Mouse (Mus musculus) heart, embryonic 15.5 days (tissue): ENCODE results near the gene Hist2h2be. TPM values are rescaled to one million over a fixed set of nuclear protein-coding genes. Genes with fewer than 3 reads are reported as not detected.
"Not testable (repeated sequence)": the region's sequence is repeated elsewhere in the genome, so short reads cannot be mapped to it uniquely, and the experiment has no call there.

Experiments used
- ATAC-seq: fragments of 200-750 bp; cut with Nextera tagmentation; replicated peaks from 2 replicates; pipeline ENCODE4 v1.8.0; 2017; ENCODE audit warnings: low read depth, moderate TSS enrichment; ENCODE audit not compliant: insufficient number of reproducible peaks, insufficient read depth, low FRiP score
- H3K27ac ChIP-seq: fragments of 300-500 bp; sonication (generic); 2 replicates; pipeline ENCODE4 v1.5.1; 2015; ENCODE audit warnings: mild to moderate bottlenecking, inconsistent platforms
- H3K27me3 ChIP-seq: fragments of 300-500 bp; sonication (generic); 2 replicates; pipeline ENCODE4 v1.6.1; 2015; ENCODE audit warnings: inconsistent platforms
- H3K36me3 ChIP-seq: fragments of 300-500 bp; sonication (generic); 2 replicates; pipeline ENCODE4 v1.6.1; 2015; ENCODE audit warnings: mild to moderate bottlenecking, inconsistent platforms
- H3K4me1 ChIP-seq: fragments of 300-500 bp; sonication (generic); replicated peaks from 2 replicates; pipeline ENCODE4 v1.6.1; 2015; ENCODE audit warnings: inconsistent platforms
- H3K4me2 ChIP-seq: fragments of 300-500 bp; sonication (generic); 2 replicates; pipeline ENCODE4 v1.6.1; 2015; ENCODE audit warnings: inconsistent platforms, mild to moderate bottlenecking, moderate library complexity
- H3K4me3 ChIP-seq: fragments of 300-500 bp; sonication (generic); 2 replicates; pipeline ENCODE4 v1.5.1; 2015; ENCODE audit warnings: mild to moderate bottlenecking, inconsistent platforms
- H3K9ac ChIP-seq: fragments of 300-500 bp; sonication (generic); 2 replicates; pipeline ENCODE4 v1.6.1; 2015; ENCODE audit warnings: mild to moderate bottlenecking, inconsistent platforms
- H3K9me3 ChIP-seq: fragments of 300-500 bp; sonication (generic); replicated peaks from 2 replicates; pipeline ENCODE4 v1.6.1; 2016; ENCODE audit warnings: inconsistent platforms
- WGBS: fragments of 180-500 bp; shearing (Covaris S2); methylation state at CpG from one replicate; pipeline ENCODE4 v1.1.7; 2015; ENCODE audit warnings: mixed read lengths; 5-methylcytosine and 5-hydroxymethylcytosine counted together
- polyA plus RNA-seq: library from polyadenylated mRNA; unstranded; fragments of >200 nt; fragmentation: Nextera tagmentation; extraction: Ambion mirVana; gene quantifications from 2 replicates; pipeline ENCODE4 v1.2.1, GENCODE M21; 2015

The Hist2h2be gene
- polyA plus RNA-seq, 1 experiment from 2014 or later: 8.1 TPM

DNA sequence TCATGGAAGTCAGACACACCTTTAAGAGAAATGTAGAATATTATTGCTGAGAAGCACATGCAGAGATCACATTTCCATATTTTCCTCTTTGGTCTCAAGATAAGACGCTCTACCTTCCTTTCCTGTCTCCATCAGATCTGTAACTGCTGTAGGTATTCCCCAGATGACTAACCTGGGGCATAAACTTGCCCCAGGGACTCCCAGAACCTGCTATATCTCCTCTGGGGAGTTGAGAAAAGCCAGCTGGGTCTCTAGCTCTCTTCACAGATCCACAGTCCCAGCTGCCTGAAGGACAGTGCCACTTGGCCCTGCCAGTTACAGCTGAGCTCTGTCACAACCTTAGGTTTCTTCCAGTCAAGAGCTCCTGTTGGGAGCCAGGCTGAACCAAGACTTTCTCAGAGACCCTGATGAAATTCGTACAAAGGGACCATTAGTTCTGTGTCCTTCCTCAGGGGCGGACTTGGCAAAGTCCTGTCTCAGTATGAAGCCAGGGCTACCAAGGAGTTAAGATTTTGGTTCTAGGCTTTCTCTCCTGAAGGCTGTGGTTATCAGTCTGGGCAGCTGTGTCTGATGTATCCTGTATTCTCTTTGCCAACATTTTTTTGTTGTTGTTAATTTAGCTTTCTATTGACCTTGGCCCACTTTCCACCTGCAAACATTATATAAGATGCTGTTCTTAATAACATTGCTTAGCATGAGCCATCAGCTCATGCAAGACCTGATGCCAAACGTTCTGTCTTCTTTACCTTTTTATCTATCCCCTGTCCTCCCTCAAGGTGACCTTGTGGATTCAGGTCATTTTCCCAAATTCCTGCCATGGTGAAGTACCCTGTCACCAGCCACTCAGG, 10.2 kb downstream of the Hist2h2be start:
- no peak overlapping the region for H3K27ac ChIP-seq
- no peak for ATAC-seq
- H3K27me3 ChIP-seq: no peaks in the 10 kb centered on the region
- 61% methylated on average over 4 of the region's 4 CpGs for WGBS
- H3K9ac ChIP-seq: no peak overlapping the region
- no peaks in the 10 kb centered on the region for H3K36me3 ChIP-seq
- no peaks in the 10 kb centered on the region for H3K9me3 ChIP-seq
- H3K4me2 ChIP-seq: no peak overlapping the region
- H3K4me3 ChIP-seq: no peak overlapping the region
- H3K4me1 ChIP-seq: 0 out of 2 replicates have a peak, but pooled peaks cover 2% of the 10 kb centered on the region

DNA sequence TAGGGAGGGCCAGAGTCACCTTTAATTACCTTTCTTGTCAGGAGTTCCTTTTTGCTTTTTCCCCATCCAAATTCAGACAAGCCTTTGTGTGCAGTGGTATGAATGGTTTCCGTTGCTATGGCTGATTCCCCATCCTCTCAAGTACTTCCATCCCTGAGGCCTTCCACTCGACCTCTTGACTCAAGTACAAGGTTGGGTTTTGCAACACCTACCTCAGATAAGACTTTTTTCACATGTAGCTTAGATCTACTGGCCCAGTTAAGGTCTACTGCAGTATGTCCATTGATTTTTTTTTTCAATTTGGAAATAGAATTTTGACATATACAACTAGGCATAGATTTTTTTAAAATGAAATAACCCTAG, 10.8 kb downstream of the Hist2h2be start:
- no peak overlapping the region for H3K27ac ChIP-seq
- no peaks in the 10 kb centered on the region for H3K36me3 ChIP-seq
- H3K4me2 ChIP-seq: no peak overlapping the region
- WGBS: 41% methylated on average over 2 of the region's 2 CpGs
- no peak overlapping the region for H3K4me3 ChIP-seq
- no peak for ATAC-seq
- H3K9me3 ChIP-seq: no peaks in the 10 kb centered on the region
- no peaks in the 10 kb centered on the region for H3K27me3 ChIP-seq
- H3K9ac ChIP-seq: no peak overlapping the region
- H3K4me1 ChIP-seq: peaks cover 1% of the 10 kb centered on the region

DNA sequence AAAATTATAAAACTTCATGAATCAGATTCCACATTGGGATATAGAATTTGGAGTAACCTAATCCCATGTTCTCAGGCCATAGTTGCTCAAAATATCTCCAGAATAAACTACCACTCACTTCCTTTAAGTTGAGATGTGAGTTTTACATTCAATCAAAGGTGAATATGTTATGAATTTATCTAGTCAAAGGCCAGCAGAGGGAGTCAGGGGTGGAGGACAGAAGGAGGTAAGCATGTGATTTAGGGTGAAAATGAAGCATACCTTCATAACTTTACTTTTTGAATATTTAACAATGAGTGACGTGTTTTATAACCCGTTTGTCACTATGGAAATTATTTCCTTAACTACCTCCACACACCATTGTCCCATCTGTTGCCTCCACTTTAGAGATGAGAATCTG, 14.0 kb downstream of the Hist2h2be start:
- ATAC-seq: no peak
- H3K4me3 ChIP-seq: no peak overlapping the region
- H3K4me1 ChIP-seq: peaks cover 16% of the 10 kb centered on the region
- H3K9ac ChIP-seq: no peak overlapping the region
- no peak overlapping the region for H3K4me2 ChIP-seq
- H3K27ac ChIP-seq: no peak overlapping the region
- WGBS: 87% methylated on average over 2 of the region's 2 CpGs
- H3K9me3 ChIP-seq: no peaks in the 10 kb centered on the region
- H3K27me3 ChIP-seq: no peaks in the 10 kb centered on the region
- no peaks in the 10 kb centered on the region for H3K36me3 ChIP-seq

DNA sequence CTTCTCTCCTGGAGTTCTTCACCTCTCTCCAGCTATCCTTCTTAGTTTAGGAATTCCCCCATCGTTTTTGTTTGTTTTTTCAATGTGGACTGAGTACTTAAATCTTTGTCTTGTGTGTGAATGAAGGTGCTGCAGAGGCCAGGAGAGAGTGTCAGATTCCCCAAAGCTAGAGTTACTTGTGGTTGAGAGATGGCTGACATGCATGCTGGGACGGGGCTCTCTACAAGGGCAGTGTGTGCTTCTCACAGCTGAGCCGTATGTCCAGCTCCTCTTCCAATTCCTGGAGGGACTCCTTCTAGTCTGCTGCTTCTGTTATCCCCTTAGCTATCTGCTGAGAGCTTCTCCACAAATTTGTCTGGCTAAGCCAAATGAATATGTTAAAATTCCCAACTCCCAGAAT, 14.9 kb downstream of the Hist2h2be start:
- Histone ChIP-seq H3K4me1 (peaks cover 19% of the 10 kb centered on the region), H3K4me2 (no peak overlapping the region), H3K9ac (no peak overlapping the region), H3K27me3 (no peaks in the 10 kb centered on the region), H3K27ac (no peak overlapping the region), H3K9me3 (no peaks in the 10 kb centered on the region), H3K36me3 (no peaks in the 10 kb centered on the region), H3K4me3 (no peak overlapping the region)
- whole genome bisulfite sequencing: 51% methylated on average over 3 of the region's 3 CpGs
- ATAC-seq: no peak

DNA sequence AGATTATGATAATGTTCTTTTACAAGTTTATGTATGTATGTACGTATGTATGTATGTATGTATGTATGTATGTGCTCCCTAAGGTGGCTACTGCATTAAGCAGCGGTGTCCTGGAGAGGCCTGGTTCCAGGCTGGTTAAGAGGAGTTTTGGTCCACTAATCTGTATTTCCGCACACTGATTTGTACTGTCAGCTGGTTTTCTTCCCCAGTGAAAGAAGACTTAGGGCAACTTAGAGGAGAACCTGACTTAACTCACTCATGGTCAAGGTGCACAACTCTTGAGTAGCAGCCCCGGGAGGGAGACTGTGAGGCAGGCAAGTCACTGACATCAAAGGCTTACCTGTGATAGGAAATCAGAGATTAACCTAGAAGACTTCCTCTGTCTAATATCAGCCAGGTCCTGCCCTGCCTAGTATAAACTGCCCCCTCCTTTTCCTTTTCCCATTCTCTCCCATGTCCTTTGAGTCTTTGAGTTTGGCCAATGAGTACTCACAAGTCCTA, 16.0 kb downstream of the Hist2h2be start:
- no peaks in the 10 kb centered on the region for H3K9me3 ChIP-seq
- H3K36me3 ChIP-seq: no peaks in the 10 kb centered on the region
- peak overlapping the region; percentile 55 for H3K4me3 ChIP-seq
- WGBS: 79% methylated on average over 4 of the region's 4 CpGs
- no peak for ATAC-seq
- H3K4me2 ChIP-seq: peak overlapping the region; percentile 65
- peaks cover 19% of the 10 kb centered on the region for H3K4me1 ChIP-seq
- H3K27me3 ChIP-seq: no peaks in the 10 kb centered on the region
- H3K27ac ChIP-seq: peak overlapping the region; percentile 69
- H3K9ac ChIP-seq: peak overlapping the region; percentile 65; the same call in 1 of the 2 replicates

DNA sequence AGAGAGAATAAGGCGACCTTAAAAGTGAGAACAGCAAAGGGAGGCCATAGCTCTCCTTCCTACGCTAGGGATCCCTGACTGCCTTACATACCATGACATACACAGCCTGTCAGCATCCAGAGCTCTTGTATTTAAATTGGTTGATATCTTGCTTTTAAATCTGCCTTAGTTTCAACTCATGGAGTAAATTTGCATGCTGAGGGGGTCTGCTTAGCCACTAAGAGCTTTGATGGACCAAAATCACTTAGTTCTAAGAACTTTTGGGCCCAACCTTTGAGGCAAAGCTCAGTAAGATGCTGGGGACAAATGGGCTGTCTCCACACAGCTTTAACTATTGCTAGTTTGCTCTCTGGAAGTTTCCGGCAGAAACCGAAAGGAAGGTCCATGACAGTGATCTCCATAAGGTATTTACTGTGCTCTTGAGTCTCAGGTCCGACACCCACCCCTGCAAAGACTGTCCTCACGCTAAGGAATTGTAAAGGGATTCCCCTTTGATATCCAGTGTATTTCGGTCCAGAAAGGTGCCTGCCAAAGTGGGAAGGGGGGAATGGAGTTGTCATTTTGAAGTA, 16.5 kb downstream of the Hist2h2be start:
- H3K9me3 ChIP-seq: no peaks in the 10 kb centered on the region
- peaks cover 19% of the 10 kb centered on the region for H3K4me1 ChIP-seq
- H3K27ac ChIP-seq: peak overlapping the region; percentile 69
- H3K4me2 ChIP-seq: peak overlapping the region; percentile 65
- H3K36me3 ChIP-seq: no peaks in the 10 kb centered on the region
- ATAC-seq: no peak
- peak overlapping the region; percentile 55 for H3K4me3 ChIP-seq
- H3K27me3 ChIP-seq: no peaks in the 10 kb centered on the region
- WGBS: 21% methylated on average over 7 of the region's 7 CpGs
- peak overlapping the region; percentile 65 for H3K9ac ChIP-seq

DNA sequence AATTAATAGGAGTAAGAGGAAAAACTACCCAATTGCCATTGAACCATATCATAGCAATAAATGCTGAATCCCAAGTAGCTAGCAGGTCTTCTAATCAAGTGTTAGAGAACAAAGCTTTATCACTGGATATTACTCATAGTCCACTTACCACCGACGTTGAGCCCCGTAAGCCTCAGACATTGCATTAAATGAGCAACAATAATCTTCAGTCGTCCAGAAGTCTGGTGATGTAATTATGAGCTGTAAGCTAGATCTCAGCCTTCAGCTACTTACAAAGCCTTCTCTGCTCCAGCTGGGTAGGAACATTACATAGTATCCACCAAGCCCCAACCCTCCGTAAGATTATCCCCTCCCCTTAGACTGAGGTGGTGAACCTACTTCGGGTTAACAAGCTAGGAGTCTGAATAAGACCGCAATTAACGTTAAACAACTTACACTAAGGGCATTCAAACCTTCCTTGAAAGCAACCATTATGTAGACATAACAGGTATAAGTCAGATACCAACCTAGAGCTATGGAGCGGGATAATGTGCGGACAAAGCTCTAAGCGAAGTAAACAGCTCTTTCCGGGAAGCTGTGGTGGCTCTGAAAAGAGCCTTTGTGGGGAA, 17.1 kb downstream of the Hist2h2be start:
- no peak for ATAC-seq
- Histone ChIP-seq H3K9ac (peak overlapping the region; percentile 65), H3K4me2 (peak overlapping the region; percentile 65), H3K4me3 (peak overlapping the region; percentile 55), H3K4me1 (peaks cover 19% of the 10 kb centered on the region), H3K9me3 (no peaks in the 10 kb centered on the region), H3K27ac (peak overlapping the region; percentile 69), H3K36me3 (no peaks in the 10 kb centered on the region), H3K27me3 (no peaks in the 10 kb centered on the region)
- WGBS: under 1% methylated on average over 12 of the region's 12 CpGs

DNA sequence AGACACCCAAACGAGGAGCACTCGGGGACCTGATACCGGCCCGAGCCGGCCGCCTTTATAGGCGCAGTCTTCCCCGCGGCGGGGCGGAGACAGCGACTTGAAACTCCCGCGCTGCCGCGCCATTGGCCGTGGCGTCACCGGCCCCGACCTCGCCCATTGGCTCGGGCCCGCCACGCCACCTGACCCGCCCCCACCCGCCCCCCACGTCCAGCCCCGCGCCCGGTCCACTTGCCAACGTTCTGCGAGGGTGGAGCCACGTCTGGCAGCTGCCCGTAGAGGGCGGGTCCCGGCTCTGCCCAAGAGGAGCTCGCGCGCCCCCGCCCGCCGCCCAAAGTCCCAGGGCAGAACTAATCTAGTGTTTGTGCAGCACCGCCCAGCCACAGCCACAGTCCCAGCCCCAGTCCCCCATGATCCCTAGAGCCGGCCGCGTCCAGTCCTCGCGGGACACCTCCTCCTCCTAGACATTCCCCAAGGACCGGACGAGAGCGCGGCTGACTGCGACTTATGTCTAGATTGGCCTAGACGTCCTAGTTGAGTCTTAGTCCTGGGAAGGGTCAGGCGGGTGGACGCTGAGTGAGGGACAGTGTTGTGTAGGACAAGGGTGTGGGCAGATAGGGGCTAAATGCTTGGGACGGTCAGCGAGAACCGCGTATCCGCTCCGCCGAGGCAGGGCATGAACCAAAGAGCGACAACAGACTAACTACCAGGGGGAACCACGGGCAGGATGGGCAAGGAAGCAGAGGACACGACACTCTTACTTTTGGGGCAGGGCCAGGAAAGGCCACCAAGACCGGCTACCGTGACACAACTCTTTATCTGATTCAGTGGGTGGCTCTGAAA, 18.3 kb downstream of the Hist2h2be start, which contains the start of gene Hist2h3c2:
Gene Hist2h3c2 (minus strand): TSS at position 174 of the 840 bp plus-strand sequence.
- WGBS: 0% methylated on average over 20 of the region's 68 CpGs
- H3K4me2 ChIP-seq: peak within 1 kb of the TSS; percentile 65
- H3K4me1 ChIP-seq: peaks cover 30% of the 10 kb centered on the region
- not testable (repeated sequence) for H3K9me3 ChIP-seq, H3K27me3 ChIP-seq, H3K36me3 ChIP-seq
- ATAC-seq: peak; percentile 87
- peak within 1 kb of the TSS; percentile 82 for H3K27ac ChIP-seq
- H3K9ac ChIP-seq: peak within 1 kb of the TSS; percentile 65
- H3K4me3 ChIP-seq: peak within 1 kb of the TSS; percentile 55

DNA sequence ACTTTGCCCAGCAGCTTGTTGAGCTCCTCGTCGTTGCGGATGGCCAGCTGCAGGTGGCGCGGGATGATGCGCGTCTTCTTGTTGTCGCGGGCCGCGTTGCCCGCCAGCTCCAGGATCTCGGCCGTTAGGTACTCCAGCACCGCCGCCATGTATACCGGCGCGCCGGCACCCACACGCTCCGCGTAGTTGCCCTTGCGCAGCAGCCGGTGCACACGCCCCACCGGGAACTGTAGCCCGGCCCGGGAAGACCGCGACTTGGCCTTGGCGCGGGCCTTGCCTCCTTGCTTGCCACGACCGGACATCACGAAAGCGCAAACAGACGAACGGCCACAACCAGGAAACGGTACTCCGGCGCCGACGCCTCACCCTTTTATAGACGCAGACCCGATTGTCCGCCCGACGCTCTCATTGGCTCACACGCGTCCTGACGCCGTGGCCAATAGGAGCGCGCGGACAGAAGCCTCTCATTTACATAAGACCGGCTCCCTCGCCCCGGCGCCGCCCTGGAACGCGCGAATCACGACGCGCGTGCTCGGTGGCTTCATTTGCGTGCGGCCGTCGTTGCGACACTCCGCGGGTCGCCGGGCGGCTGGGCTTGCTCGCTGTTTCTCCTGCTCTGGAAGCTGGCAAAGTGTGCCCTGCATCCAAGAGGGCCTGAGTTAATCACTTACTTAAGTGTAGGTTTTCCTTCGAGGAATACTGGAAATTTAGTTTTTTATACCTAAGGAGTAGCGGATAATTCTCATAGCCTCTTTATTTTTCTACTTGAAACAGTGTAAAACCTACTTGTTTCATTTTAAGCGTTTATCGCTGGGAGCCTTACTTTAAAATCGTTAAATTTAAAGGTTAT, 19.3 kb downstream of the Hist2h2be start, which contains the start of gene Hist2h2aa2:
Gene Hist2h2aa2 (minus strand): TSS at position 328 of the 850 bp plus-strand sequence.
- not testable (repeated sequence) for H3K27me3 ChIP-seq, H3K36me3 ChIP-seq, H3K9me3 ChIP-seq
- H3K4me1 ChIP-seq: peaks cover 35% of the 10 kb centered on the region
- H3K9ac ChIP-seq: peak within 1 kb of the TSS; percentile 52
- peak within 1 kb of the TSS; percentile 44 for H3K4me3 ChIP-seq
- peak within 1 kb of the TSS; percentile 87 for H3K27ac ChIP-seq
- peak; percentile 85 for ATAC-seq
- 3% methylated on average over 47 of the region's 85 CpGs for WGBS
- H3K4me2 ChIP-seq: peak within 1 kb of the TSS; percentile 56

DNA sequence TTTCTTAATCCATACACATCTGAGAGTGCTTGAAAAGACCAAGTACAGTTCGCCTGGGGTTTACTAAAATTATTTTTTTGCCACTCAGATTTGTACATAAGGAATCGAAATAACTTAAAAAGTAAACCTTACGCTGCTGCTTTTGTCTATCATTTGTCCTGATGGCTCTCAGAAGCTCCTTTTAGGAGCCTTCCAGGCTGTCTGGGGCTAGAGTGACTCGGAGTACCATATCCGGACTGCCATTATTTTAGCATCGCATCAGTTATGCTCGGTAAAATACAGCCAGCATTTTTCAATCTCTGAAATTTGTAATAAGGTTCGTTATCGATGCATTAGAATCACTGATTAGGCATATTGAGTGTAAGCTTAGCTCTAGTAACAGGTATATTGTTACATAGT, 19.9 kb downstream of the Hist2h2be start:
- Histone ChIP-seq H3K36me3 (no peaks in the 10 kb centered on the region), H3K4me3 (no peak overlapping the region), H3K27me3 (no peaks in the 10 kb centered on the region), H3K9me3 (no peaks in the 10 kb centered on the region), H3K27ac (peak overlapping the region; percentile 87), H3K9ac (peak overlapping the region; percentile 52), H3K4me1 (peaks cover 35% of the 10 kb centered on the region), H3K4me2 (peak overlapping the region; percentile 56)
- no peak for ATAC-seq
- 80% methylated on average over 9 of the region's 9 CpGs for WGBS
